11 mouse cellular contexts compared by ENCODE assay signal in the genomic region with DNA sequence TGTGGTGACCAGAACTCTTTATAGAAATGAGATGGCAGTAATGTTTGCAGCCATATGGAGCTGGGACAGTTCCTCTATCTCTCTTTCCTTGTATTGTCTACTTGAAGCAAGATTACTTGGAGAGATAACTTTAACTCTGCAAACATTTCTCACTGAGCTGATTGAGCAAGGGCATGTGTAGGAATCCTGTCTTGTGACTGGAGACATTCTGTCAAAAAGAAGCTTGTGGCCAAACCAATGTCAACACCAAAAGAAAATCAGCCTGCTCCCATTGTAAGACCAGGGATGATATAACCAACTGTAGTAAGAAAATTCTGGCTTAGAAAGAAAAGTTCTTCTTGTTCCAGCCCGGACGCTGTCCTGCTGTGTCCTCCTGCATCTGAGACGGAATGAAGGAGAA.
"Had no signal": no experiment of that assay in that cellular context is flagged by ENCODE, and none has a peak within 500 bp of the region (broad histone marks: within the 10 kb centered on the region; RNA-seq: fewer than 3 reads in every experiment).

No protein-coding gene starts in this region.

- ATAC-seq: intestine, embryonic 16.5 days; midbrain, embryonic 13.5 days had no signal

- H3K9ac ChIP-seq: kidney, embryonic 15.5 days; limb, embryonic 13.5 days; liver, embryonic 14.5 days; midbrain, embryonic 13.5 days had no signal

- H3K4me2 ChIP-seq: kidney, embryonic 15.5 days; limb, embryonic 13.5 days; midbrain, embryonic 13.5 days had no signal

- H3K4me3 ChIP-seq: kidney, embryonic 15.5 days; limb, embryonic 13.5 days; midbrain, embryonic 13.5 days had no signal

- H3K27me3 ChIP-seq: kidney, embryonic 15.5 days; limb, embryonic 13.5 days; midbrain, embryonic 13.5 days had no signal

- H3K9me3 ChIP-seq: kidney, embryonic 15.5 days; limb, embryonic 13.5 days; midbrain, embryonic 13.5 days had no signal

- H3K36me3 ChIP-seq: kidney, embryonic 15.5 days; limb, embryonic 13.5 days; midbrain, embryonic 13.5 days had no signal

- H3K27ac ChIP-seq: kidney, embryonic 15.5 days; limb, embryonic 13.5 days; liver, embryonic 14.5 days; midbrain, embryonic 13.5 days; stomach, postnatal 0 days had no signal

- H3K4me1 ChIP-seq: midbrain, embryonic 13.5 days had no signal

- DNase-seq: kidney, adult 2 months; kidney, postnatal 25 days; left cerebral cortex, postnatal 4 days; right cerebral cortex, adult 18-20 months; thymus, postnatal 4 days had no signal
